Mouse (Mus musculus) small intestine, adult 2 months (tissue): ENCODE results near the gene Wdr13. TPM values are rescaled to one million over a fixed set of nuclear protein-coding genes. Genes with fewer than 3 reads are reported as not detected.

ENCODE experiments used
- H3K27ac ChIP-seq: fragments of 200-500 bp; 2 replicates; pipeline ENCODE4 v1.5.1; 2012; ENCODE audit warnings: low read depth, low read length, control low read depth, inconsistent platforms; ENCODE audit not compliant: insufficient read depth
- H3K27me3 ChIP-seq: fragments of 200-500 bp; 2 replicates; pipeline ENCODE4 v1.6.1; 2012; ENCODE audit warnings: mild to moderate bottlenecking, moderate library complexity, low read length, inconsistent platforms; ENCODE audit not compliant: control insufficient read depth, insufficient read depth
- H3K36me3 ChIP-seq: fragments of 200-500 bp; 2 replicates; pipeline ENCODE4 v1.6.1; 2012; ENCODE audit warnings: mild to moderate bottlenecking, low read length, control low read depth, inconsistent platforms; ENCODE audit not compliant: control insufficient read depth, insufficient read depth
- H3K4me1 ChIP-seq: fragments of 200-500 bp; 2 replicates; pipeline ENCODE4 v1.6.1; 2012; ENCODE audit warnings: low read length, inconsistent platforms, mixed read lengths; ENCODE audit not compliant: control insufficient read depth, insufficient read depth, insufficient read length
- H3K4me3 ChIP-seq: fragments of 200-500 bp; 2 replicates; pipeline ENCODE4 v1.5.1; 2012; ENCODE audit warnings: low read depth, mild to moderate bottlenecking, control low read depth, inconsistent platforms, low read length, moderate library complexity
- CTCF ChIP-seq: fragments of 200-500 bp; IDR thresholded peaks from 2 replicates; pipeline ENCODE4 v1.5.1; 2012; ENCODE audit warnings: low read depth, mild to moderate bottlenecking, control low read depth, inconsistent platforms, low read length, moderate library complexity, mixed read lengths; ENCODE audit not compliant: insufficient replicate concordance, insufficient read length; ENCODE audit errors: extremely low read depth
- POLR2A ChIP-seq: fragments of 200-500 bp; IDR thresholded peaks from 2 replicates; pipeline ENCODE4 v1.6.1; 2012; ENCODE audit warnings: low read depth, mild to moderate bottlenecking, control low read depth, inconsistent platforms, low read length, moderate library complexity
- WGBS: fragments of 180-500 bp; shearing (Covaris S2); methylation state at CpG from one replicate; pipeline ENCODE4 v1.1.7; 2018; 5-methylcytosine and 5-hydroxymethylcytosine counted together
- polyA plus RNA-seq: library from polyadenylated mRNA; depleted of rRNA; stranded (reverse); fragments of >200 nt; gene quantifications from 2 replicates; pipeline ENCODE4 v1.2.3, GENCODE M21; 2012; rRNA removed

Gene Wdr13
- 81.7 and 93.0 TPM in 2 replicates for polyA plus RNA-seq

GRCm38 (mm10) chrX:8132017-8132976, at the start of gene Wdr13:
TSS of gene Wdr13 (minus strand) at chrX:8132892.
- H3K4me3 ChIP-seq: peak within 1 kb of the TSS; percentile 94
- peaks cover 18% of the 10 kb centered on the region for H3K36me3 ChIP-seq
- H3K4me1 ChIP-seq: peaks cover 4% of the 10 kb centered on the region
- TF ChIP-seq POLR2A (peak; percentile 25; the same call in 1 of the 2 replicates), CTCF (no peak)
- WGBS: 12% methylated on average over 39 of the region's 40 CpGs
- H3K27ac ChIP-seq: peak within 1 kb of the TSS; percentile 100
- no peaks in the 10 kb centered on the region for H3K27me3 ChIP-seq

- no peak for TF ChIP-seq POLR2A
- no peak for TF ChIP-seq CTCF
- WGBS: 84% methylated on average over 5 of the region's 5 CpGs
- no peaks in the 10 kb centered on the region for H3K27me3 ChIP-seq
- no peak overlapping the region for H3K27ac ChIP-seq
- H3K4me3 ChIP-seq: no peak overlapping the region
- H3K36me3 ChIP-seq: no peaks in the 10 kb centered on the region
- no peaks in the 10 kb centered on the region for H3K4me1 ChIP-seq
Observed at GRCm38 (mm10) chrX:8179646-8180045, 47.0 kb upstream of the Wdr13 start.

- Histone ChIP-seq H3K4me3 (no peak overlapping the region), H3K27me3 (no peaks in the 10 kb centered on the region), H3K4me1 (no peaks in the 10 kb centered on the region), H3K27ac (no peak overlapping the region), H3K36me3 (no peaks in the 10 kb centered on the region)
- WGBS: 48% methylated on average over 2 of the region's 2 CpGs
- TF ChIP-seq POLR2A: no peak
- TF ChIP-seq CTCF: no peak
Observed at GRCm38 (mm10) chrX:8178871-8179270, 46.2 kb upstream of the Wdr13 start.

GRCm38 (mm10) chrX:8175504-8176385, 43.1 kb upstream of the Wdr13 start, which contains the start of gene Tbc1d25:
TSS of gene Tbc1d25 (minus strand) at chrX:8176181.
- no peaks in the 10 kb centered on the region for H3K27me3 ChIP-seq
- H3K4me3 ChIP-seq: peak within 1 kb of the TSS; percentile 99
- H3K4me1 ChIP-seq: no peaks in the 10 kb centered on the region
- 13% methylated on average over 56 of the region's 56 CpGs for WGBS
- TF ChIP-seq POLR2A: no peak
- TF ChIP-seq CTCF: peak; percentile 18; the same call in 1 of the 2 replicates
- H3K36me3 ChIP-seq: no peaks in the 10 kb centered on the region
- H3K27ac ChIP-seq: peak within 1 kb of the TSS; percentile 77

GRCm38 (mm10) chrX:8175169-8175503, 42.4 kb upstream of the Wdr13 start:
- no peaks in the 10 kb centered on the region for H3K27me3 ChIP-seq
- peak overlapping the region; percentile 77 for H3K27ac ChIP-seq
- H3K36me3 ChIP-seq: 0 out of 2 replicates have a peak, but pooled peaks cover 2% of the 10 kb centered on the region
- 15% methylated on average over 4 of the region's 4 CpGs for WGBS
- no peaks in the 10 kb centered on the region for H3K4me1 ChIP-seq
- TF ChIP-seq CTCF (no peak), POLR2A (no peak)
- peak overlapping the region; percentile 99 for H3K4me3 ChIP-seq

GRCm38 (mm10) chrX:8167716-8168647, 35.3 kb upstream of the Wdr13 start:
- Histone ChIP-seq H3K27ac (no peak overlapping the region), H3K4me1 (no peaks in the 10 kb centered on the region), H3K36me3 (peaks cover 6% of the 10 kb centered on the region; the same call in 1 of the 2 replicates), H3K4me3 (no peak overlapping the region), H3K27me3 (no peaks in the 10 kb centered on the region)
- 86% methylated on average over 10 of the region's 10 CpGs for WGBS
- no peak for TF ChIP-seq CTCF
- no peak for TF ChIP-seq POLR2A
